Mouse (Mus musculus) liver, embryonic 12.5 days (tissue): ENCODE results near the gene 4930539E08Rik. TPM values are rescaled to one million over a fixed set of nuclear protein-coding genes. Genes with fewer than 3 reads are reported as not detected.

ENCODE experiments used
- ATAC-seq: fragments of 200-750 bp; cut with Nextera tagmentation; 2 replicates; pipeline ENCODE4 v1.8.0; 2017; ENCODE audit warnings: moderate number of reproducible peaks, mild to moderate bottlenecking, moderate library complexity
- H3K27ac ChIP-seq: fragments of 300-500 bp; sonication (generic); 2 replicates; pipeline ENCODE4 v1.5.1; 2016; ENCODE audit warnings: mild to moderate bottlenecking
- H3K27me3 ChIP-seq: fragments of 300-500 bp; sonication (generic); replicated peaks from 2 replicates; pipeline ENCODE4 v1.6.1; 2016; ENCODE audit warnings: mild to moderate bottlenecking, moderate library complexity
- H3K36me3 ChIP-seq: fragments of 300-500 bp; sonication (generic); 2 replicates; pipeline ENCODE4 v1.6.1; 2016; ENCODE audit warnings: mild to moderate bottlenecking, moderate library complexity
- H3K4me1 ChIP-seq: fragments of 300-500 bp; sonication (generic); 2 replicates; pipeline ENCODE4 v1.6.1; 2016
- H3K4me2 ChIP-seq: fragments of 300-500 bp; sonication (generic); 2 replicates; pipeline ENCODE4 v1.6.1; 2016; ENCODE audit warnings: mild to moderate bottlenecking, moderate library complexity
- H3K4me3 ChIP-seq: fragments of 300-500 bp; sonication (generic); 2 replicates; pipeline ENCODE4 v1.5.1; 2016; ENCODE audit warnings: mild to moderate bottlenecking, moderate library complexity
- H3K9ac ChIP-seq: fragments of 300-500 bp; sonication (generic); 2 replicates; pipeline ENCODE4 v1.6.1; 2016; ENCODE audit warnings: mild to moderate bottlenecking, moderate library complexity
- H3K9me3 ChIP-seq: fragments of 300-500 bp; sonication (generic); replicated peaks from 2 replicates; pipeline ENCODE4 v1.6.1; 2016; ENCODE audit warnings: mild to moderate bottlenecking, moderate library complexity
- WGBS: fragments of 180-500 bp; shearing (Covaris S2); methylation state at CpG from one replicate; pipeline ENCODE4 v1.1.7; 2016; ENCODE audit not compliant: insufficient replicate concordance; 5-methylcytosine and 5-hydroxymethylcytosine counted together
- polyA plus RNA-seq: library from polyadenylated mRNA; unstranded; fragments of >200 nt; fragmentation: Nextera tagmentation; extraction: Ambion mirVana; gene quantifications from 2 replicates; pipeline ENCODE4 v1.2.1, GENCODE M21; 2016

The 4930539E08Rik gene
- 0.17 and 0.25 TPM in 2 replicates for polyA plus RNA-seq

DNA sequence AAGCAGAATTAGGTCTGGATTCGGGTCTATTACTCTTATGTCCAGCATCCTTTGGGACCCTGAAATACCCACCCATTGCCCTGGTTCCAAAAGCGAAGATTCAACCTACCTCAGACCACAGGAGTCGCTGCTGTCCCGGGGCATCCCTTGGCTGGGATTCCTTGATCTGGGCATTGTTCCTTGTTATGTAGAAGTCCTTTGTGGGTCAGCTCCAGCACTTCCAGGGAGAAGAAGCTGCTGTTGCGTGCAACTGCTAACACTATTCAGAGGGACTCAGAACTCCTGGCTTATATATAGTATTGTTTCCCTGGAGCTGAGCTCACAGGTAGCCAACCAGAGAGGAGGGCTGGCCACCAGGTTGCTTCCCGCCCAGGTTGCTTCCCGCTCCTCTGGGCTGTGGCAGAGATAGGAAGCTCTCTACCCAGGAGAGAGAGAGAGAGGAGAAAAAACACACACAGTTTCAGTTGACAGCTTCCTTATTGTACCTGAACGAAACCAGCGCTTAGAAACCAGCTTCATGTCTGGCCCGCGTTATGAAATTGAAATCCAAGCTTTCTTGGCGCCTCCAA lies at the start of gene 4930539E08Rik:
Gene 4930539E08Rik, minus strand, starts transcription at position 265 of the 569 bp plus-strand sequence.
- Histone ChIP-seq H3K4me3 (no peak within 1 kb of the TSS), H3K9ac (no peak within 1 kb of the TSS), H3K4me2 (no peak within 1 kb of the TSS), H3K27ac (no peak within 1 kb of the TSS), H3K36me3 (no peaks in the 10 kb centered on the region), H3K27me3 (peaks cover 16% of the 10 kb centered on the region), H3K4me1 (no peaks in the 10 kb centered on the region), H3K9me3 (no peaks in the 10 kb centered on the region)
- 58% methylated on average over 12 of the region's 12 CpGs for WGBS
- no peak for ATAC-seq

DNA sequence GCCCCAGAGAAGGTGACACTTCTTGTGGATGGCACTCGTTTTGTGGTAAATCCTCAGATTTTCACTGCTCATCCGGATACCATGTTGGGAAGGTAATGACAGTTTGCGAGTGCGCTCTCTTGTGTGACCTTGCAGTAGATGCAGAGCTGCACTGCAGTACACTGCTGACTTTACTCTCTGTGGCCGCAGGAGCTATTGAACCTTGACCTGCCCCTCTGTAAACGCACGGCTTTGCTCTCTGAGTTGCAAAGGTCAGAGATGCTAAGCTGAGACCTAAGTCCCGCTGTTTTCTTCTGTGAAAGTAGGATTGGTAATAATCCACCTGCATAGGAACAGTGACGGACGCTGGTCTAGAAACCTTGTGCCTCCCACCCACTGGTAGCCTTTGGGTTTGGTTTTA lies 46.5 kb upstream of the 4930539E08Rik start:
- H3K9ac ChIP-seq = no peak overlapping the region
- ATAC-seq = no peak
- H3K4me1 ChIP-seq = peaks cover 40% of the 10 kb centered on the region
- H3K4me2 ChIP-seq = no peak overlapping the region
- H3K4me3 ChIP-seq = no peak overlapping the region
- H3K36me3 ChIP-seq = peaks cover 96% of the 10 kb centered on the region
- H3K27ac ChIP-seq = peak overlapping the region; percentile 27
- H3K9me3 ChIP-seq = no peaks in the 10 kb centered on the region
- 85% methylated on average over 10 of the region's 10 CpGs for WGBS
- no peaks in the 10 kb centered on the region for H3K27me3 ChIP-seq

DNA sequence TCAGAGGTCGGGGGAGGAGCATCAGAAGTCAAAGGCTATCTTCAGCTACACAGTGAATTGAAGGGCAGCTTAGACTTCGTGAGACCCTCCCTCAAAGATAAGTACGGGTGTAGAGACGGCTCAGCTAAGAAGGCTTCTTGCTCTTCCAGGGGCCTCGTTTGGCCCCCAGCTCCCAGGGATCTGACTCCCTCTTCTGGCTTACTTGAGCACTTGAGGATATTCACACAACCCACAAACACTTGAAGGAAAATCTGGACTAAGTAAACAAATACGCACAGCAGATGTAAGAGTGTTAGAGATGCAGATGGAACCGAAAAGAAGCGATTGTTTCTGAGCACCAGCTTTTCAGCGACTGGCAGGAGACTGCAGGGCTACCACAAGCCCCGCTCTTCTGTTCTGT lies 45.5 kb upstream of the 4930539E08Rik start:
- peaks cover 96% of the 10 kb centered on the region for H3K36me3 ChIP-seq
- H3K9ac ChIP-seq = no peak overlapping the region
- H3K4me1 ChIP-seq = peaks cover 40% of the 10 kb centered on the region
- H3K4me3 ChIP-seq = no peak overlapping the region
- H3K4me2 ChIP-seq = no peak overlapping the region
- H3K27me3 ChIP-seq = no peaks in the 10 kb centered on the region
- WGBS = 56% methylated on average over 10 of the region's 10 CpGs
- peak overlapping the region; percentile 47 for H3K27ac ChIP-seq
- ATAC-seq = no peak
- no peaks in the 10 kb centered on the region; the same call in 1 of the 2 replicates for H3K9me3 ChIP-seq

DNA sequence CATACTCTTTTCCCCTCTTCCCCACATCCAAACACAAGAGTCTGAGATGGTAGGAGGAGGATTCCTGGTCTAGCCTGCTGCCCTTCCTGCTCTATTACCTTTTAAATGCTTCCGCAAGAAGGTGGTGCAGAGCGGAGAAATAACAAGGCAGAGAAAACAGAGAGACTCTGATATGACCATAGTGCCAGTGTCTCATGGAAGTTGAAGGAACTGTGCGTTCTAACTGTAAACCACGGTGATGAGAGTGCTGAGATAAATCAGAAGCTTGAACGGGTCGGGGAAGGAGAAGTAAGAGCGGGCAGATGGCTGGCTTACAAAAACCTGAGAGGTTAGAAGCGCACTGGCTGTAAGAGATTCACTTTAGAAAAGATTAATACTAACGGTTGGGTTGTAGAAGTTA lies 39.3 kb upstream of the 4930539E08Rik start:
- H3K27me3 ChIP-seq = no peaks in the 10 kb centered on the region
- H3K36me3 ChIP-seq = peaks cover 48% of the 10 kb centered on the region
- 60% methylated on average over 9 of the region's 9 CpGs for WGBS
- H3K27ac ChIP-seq = 0 out of 2 replicates have a peak overlapping the region, but pooled peaks have one; percentile 99
- H3K4me2 ChIP-seq = peak overlapping the region; percentile 84
- peak overlapping the region; percentile 89 for H3K9ac ChIP-seq
- ATAC-seq = no peak
- peaks cover 3% of the 10 kb centered on the region; the same call in 1 of the 2 replicates for H3K9me3 ChIP-seq
- peak overlapping the region; percentile 80 for H3K4me3 ChIP-seq
- peaks cover 46% of the 10 kb centered on the region for H3K4me1 ChIP-seq

DNA sequence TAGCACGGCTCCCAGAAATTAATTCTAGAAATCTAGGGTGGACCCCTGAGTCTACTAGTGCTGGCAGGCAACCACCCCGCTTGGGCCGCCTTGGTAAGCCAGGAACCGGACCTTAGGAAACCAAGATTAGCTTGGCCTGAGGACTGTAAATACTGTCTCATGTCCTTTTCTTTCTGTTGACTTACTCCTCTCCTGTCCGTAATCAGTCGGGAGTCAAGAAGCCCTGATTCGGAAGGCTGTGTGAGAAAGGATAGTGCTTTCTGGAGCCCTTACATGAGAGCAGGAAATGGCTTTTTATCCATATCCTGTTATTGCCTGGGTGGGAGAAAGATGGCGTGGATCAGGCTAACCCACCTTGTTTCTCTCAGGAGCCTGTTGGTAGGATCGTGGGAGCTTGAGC lies 38.1 kb upstream of the 4930539E08Rik start:
- peaks cover 38% of the 10 kb centered on the region for H3K36me3 ChIP-seq
- no peak for ATAC-seq
- peaks cover 3% of the 10 kb centered on the region; the same call in 1 of the 2 replicates for H3K9me3 ChIP-seq
- H3K27ac ChIP-seq = peak overlapping the region; percentile 99
- H3K4me2 ChIP-seq = peak overlapping the region; percentile 84
- 6% methylated on average over 9 of the region's 9 CpGs for WGBS
- H3K9ac ChIP-seq = peak overlapping the region; percentile 89
- H3K27me3 ChIP-seq = no peaks in the 10 kb centered on the region
- peaks cover 41% of the 10 kb centered on the region for H3K4me1 ChIP-seq
- H3K4me3 ChIP-seq = peak overlapping the region; percentile 80

DNA sequence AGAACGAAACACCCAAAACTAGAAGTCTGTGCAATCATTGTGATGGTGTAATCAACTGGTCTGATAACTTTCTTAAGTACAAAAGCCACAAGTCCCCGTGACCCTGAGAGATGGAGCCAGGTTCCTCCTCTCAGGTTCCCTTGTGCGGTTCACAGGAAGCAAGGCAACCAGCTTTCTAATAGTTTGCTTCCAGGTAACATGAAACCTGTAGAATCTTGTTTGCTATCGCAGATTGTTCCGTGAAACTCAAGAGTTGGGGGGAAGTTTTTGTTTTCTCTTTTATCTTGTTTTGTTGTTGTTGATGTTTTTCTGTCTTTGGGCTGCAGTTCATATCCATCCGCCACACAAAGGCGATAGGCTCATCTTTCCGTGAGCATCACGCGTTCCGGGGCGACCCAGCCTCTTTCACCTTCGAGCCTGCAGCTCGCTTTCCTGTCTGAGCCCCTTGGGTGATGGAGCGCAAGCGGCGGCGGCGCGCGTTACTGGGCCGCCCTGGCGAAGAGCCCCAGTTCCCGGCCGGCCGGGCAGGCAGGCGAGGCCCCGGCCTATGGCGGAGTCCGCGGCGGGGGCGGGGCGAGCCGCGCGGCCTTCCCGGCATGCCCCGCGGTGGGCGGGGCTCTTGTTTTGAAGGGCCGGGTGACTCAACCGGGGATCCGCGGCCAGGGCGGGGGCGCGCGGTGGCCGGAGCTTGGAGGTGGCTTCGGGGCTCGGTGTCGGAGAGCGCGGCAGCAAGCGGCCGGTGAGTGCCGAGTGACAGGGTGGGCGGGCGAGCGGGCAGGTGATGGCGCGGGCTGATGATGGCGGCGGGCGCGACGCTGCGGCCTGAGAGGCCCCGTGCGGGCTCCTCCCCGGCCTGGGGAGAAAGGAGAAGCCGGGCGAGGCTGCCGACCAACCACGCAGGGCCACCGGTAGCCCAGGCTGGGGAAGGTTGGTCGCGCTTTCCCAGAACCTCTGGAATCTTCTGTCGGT lies 37.0 kb upstream of the 4930539E08Rik start, which contains the start of gene Kctd20:
Gene Kctd20, plus strand, starts transcription at position 120 of the 969 bp plus-strand sequence.
- under 1% methylated on average over 72 of the region's 80 CpGs for WGBS
- peaks cover 8% of the 10 kb centered on the region for H3K9me3 ChIP-seq
- ATAC-seq = peak; percentile 91
- peaks cover 29% of the 10 kb centered on the region for H3K36me3 ChIP-seq
- H3K27me3 ChIP-seq = no peaks in the 10 kb centered on the region
- peak within 1 kb of the TSS; percentile 99 for H3K27ac ChIP-seq
- H3K4me1 ChIP-seq = peaks cover 32% of the 10 kb centered on the region
- H3K9ac ChIP-seq = peak within 1 kb of the TSS; percentile 89
- H3K4me2 ChIP-seq = peak within 1 kb of the TSS; percentile 84
- peak within 1 kb of the TSS; percentile 80 for H3K4me3 ChIP-seq

DNA sequence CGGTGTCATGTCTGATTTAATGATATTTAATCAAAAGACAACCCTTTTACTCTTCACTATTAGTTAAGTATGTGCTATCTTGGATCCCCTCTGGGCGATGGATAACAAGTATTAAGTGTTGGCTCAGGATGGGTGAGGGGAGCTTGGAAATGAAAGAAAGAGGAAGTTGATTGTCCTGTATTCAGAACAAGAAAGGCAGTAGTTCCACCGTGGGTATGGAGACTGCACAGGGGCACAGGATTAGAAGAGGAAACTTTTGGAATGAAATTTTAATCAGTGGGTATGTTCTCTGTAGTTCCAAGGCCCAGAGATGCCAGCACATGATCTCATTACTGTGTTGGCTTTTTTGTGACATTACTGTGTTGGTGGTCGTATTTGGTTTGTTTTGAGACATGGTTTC lies 35.6 kb upstream of the 4930539E08Rik start:
- peak overlapping the region; percentile 89 for H3K9ac ChIP-seq
- ATAC-seq = no peak
- peaks cover 15% of the 10 kb centered on the region for H3K36me3 ChIP-seq
- H3K4me2 ChIP-seq = peak overlapping the region; percentile 84
- H3K27ac ChIP-seq = peak overlapping the region; percentile 99; the same call in 1 of the 2 replicates
- peaks cover 9% of the 10 kb centered on the region for H3K9me3 ChIP-seq
- peaks cover 32% of the 10 kb centered on the region for H3K4me1 ChIP-seq
- H3K4me3 ChIP-seq = no peak overlapping the region
- WGBS = 49% methylated on average over 4 of the region's 4 CpGs
- H3K27me3 ChIP-seq = no peaks in the 10 kb centered on the region

DNA sequence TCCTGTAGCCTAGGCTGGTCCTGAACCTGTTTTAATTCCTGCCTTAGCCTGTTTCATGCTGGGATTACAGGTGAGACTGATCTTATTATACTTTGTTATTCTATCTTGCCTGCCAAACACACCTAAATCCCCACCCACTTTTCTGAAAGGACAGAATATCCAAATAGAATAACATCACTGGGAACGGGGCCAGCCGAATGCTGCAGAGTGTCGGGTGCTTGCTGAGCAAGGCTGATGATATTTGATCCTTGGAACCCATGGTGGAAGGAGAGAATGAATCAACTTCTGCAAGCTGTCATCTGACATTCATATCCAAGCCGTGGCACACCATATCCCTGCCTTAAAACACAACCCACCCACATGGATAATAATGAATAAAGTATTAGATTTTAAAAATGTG lies 33.5 kb upstream of the 4930539E08Rik start:
- Histone ChIP-seq H3K36me3 (no peaks in the 10 kb centered on the region), H3K9me3 (peaks cover 6% of the 10 kb centered on the region), H3K9ac (no peak overlapping the region), H3K27ac (no peak overlapping the region), H3K4me2 (no peak overlapping the region), H3K4me3 (no peak overlapping the region), H3K27me3 (no peaks in the 10 kb centered on the region), H3K4me1 (peaks cover 21% of the 10 kb centered on the region)
- no peak for ATAC-seq
- WGBS = 87% methylated on average over 4 of the region's 4 CpGs

DNA sequence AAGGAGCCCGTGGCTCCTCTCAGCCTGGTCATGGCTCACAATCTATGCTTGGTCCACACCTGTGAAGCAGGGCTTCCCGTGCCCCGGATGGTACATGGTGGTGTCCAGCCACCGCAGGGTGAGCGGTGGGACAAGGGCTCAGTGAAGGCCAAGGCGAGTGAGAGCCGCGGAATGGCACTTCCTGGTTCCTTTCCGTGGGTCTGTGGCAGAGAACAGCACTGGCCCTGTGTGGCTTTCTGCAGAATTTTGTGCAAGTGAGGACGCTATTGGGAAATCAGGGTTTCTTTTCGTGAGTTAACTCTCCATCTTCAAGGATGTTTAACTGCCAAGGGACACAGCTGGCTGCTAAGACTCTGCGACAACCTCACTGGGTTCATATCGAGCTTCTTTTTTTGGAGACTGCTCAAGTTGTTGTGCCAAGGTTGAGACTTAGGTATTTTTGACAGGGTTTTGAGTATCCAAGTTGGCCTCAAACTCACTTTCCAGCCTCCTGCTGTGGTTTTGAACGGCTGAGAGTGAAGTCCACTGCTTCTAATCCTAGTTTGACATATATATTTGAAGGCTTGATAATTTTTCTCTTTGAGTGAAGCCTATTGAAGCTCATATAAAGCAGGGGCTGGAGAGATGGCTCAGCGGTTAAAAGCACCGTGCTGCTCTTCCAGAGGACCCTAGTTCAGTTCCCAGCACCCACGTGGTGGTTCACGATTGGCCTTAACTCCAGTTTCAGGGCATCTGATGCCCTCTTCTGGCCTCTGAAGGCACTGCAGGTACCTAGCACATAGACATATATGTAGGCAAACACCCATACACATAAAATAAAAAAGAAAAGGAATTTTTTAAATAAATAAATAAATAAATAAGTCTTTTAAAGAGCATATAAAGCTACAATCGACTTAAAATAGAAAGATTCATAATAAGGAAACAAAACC lies 32.2 kb upstream of the 4930539E08Rik start:
- H3K27me3 ChIP-seq = no peaks in the 10 kb centered on the region
- peaks cover 6% of the 10 kb centered on the region for H3K9me3 ChIP-seq
- ATAC-seq = no peak
- H3K9ac ChIP-seq = no peak overlapping the region
- H3K36me3 ChIP-seq = no peaks in the 10 kb centered on the region
- no peak overlapping the region for H3K4me3 ChIP-seq
- H3K27ac ChIP-seq = no peak overlapping the region
- peaks cover 22% of the 10 kb centered on the region for H3K4me1 ChIP-seq
- H3K4me2 ChIP-seq = no peak overlapping the region
- 85% methylated on average over 19 of the region's 19 CpGs for WGBS

DNA sequence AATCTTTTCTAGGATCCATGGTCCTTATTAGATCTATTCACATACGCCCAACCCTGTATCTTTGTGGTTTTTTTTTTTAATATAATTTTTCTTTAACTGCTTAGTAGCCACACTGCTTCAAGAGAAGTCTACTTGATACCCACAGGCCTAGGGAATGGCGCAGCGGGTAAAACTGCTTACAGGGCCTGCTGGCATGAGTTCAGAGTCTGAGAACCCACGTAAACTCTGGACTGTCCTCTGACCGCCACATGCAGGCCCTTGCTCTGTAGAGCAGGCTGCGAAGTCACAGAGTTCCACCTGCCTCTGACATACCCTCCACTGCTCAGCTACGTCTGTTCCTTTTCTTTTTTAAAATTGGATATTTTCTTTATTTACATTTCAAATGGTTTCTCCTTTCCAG lies 29.4 kb upstream of the 4930539E08Rik start:
- no peak for ATAC-seq
- Histone ChIP-seq H3K9me3 (peaks cover 6% of the 10 kb centered on the region), H3K27me3 (no peaks in the 10 kb centered on the region), H3K9ac (no peak overlapping the region), H3K4me1 (peaks cover 20% of the 10 kb centered on the region), H3K36me3 (no peaks in the 10 kb centered on the region), H3K4me2 (no peak overlapping the region), H3K4me3 (no peak overlapping the region), H3K27ac (0 out of 2 replicates have a peak overlapping the region, but pooled peaks have one; percentile 43)
- 82% methylated on average over 7 of the region's 7 CpGs for WGBS

DNA sequence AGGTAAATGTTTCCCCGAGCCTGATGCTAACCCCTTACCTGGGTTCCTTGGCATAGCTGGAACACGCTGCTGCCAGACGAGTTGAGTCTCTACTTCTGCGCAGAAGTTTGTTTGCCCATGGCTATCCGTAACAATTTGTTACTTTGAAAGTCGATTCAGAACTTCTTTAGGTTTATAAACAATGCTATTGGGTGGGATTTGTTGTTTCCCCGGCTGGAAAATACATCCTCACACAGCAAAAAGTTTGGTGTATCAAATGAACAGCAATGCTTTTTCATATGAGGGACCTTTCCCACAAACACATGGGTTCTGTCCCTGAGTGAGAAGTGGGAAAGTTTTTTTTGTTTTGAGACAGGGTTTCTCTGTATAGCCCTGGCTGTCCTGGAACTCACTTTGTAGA lies 28.6 kb upstream of the 4930539E08Rik start, which contains the start of gene Pxt1:
Gene Pxt1, minus strand, starts transcription at position 101 of the 400 bp plus-strand sequence.
- no peaks in the 10 kb centered on the region for H3K27me3 ChIP-seq
- peaks cover 20% of the 10 kb centered on the region for H3K4me1 ChIP-seq
- no peak for ATAC-seq
- WGBS = 83% methylated on average over 7 of the region's 7 CpGs
- H3K4me3 ChIP-seq = no peak within 1 kb of the TSS
- no peaks in the 10 kb centered on the region for H3K36me3 ChIP-seq
- H3K27ac ChIP-seq = 0 out of 2 replicates have a peak within 1 kb of the TSS, but pooled peaks have one; percentile 43
- no peak within 1 kb of the TSS for H3K9ac ChIP-seq
- H3K4me2 ChIP-seq = no peak within 1 kb of the TSS
- peaks cover 6% of the 10 kb centered on the region for H3K9me3 ChIP-seq
